Mouse (Mus musculus) midbrain, postnatal 0 days (tissue): ENCODE results near the gene Vat1l. TPM values are rescaled to one million over a fixed set of nuclear protein-coding genes. Genes with fewer than 3 reads are reported as not detected.

ENCODE experiments used
- ATAC-seq: fragments of 200-750 bp; cut with Nextera tagmentation; 2 replicates; pipeline ENCODE4 v1.8.0; 2017; ENCODE audit warnings: moderate number of reproducible peaks, mild to moderate bottlenecking, moderate TSS enrichment, moderate library complexity; ENCODE audit not compliant: low FRiP score
- DNase-seq: peaks from one replicate; pipeline ENCODE4 v3.0.0-alpha.2; 2015; ENCODE audit warnings: low spot score
- H3K27ac ChIP-seq: fragments of 300-500 bp; sonication (generic); 2 replicates; pipeline ENCODE4 v1.5.1; 2014; ENCODE audit warnings: low read depth, mild to moderate bottlenecking, low read length, mixed read lengths
- H3K27me3 ChIP-seq: fragments of 300-500 bp; sonication (generic); 2 replicates; pipeline ENCODE4 v1.6.1; 2014; ENCODE audit warnings: low read length, control low read depth, mixed read lengths; ENCODE audit not compliant: insufficient read depth
- H3K36me3 ChIP-seq: fragments of 300-500 bp; sonication (generic); 2 replicates; pipeline ENCODE4 v1.6.1; 2014; ENCODE audit warnings: low read length, control low read depth, mixed read lengths; ENCODE audit not compliant: insufficient read depth
- H3K4me1 ChIP-seq: fragments of 300-500 bp; sonication (generic); 2 replicates; pipeline ENCODE4 v1.6.1; 2014; ENCODE audit warnings: mild to moderate bottlenecking, control low read depth, antibody characterized with exemption, low read length, mixed read lengths; ENCODE audit not compliant: insufficient read depth
- H3K4me2 ChIP-seq: fragments of 300-500 bp; sonication (generic); 2 replicates; pipeline ENCODE4 v1.6.1; 2014; ENCODE audit warnings: low read depth, mild to moderate bottlenecking, low read length, mixed read lengths; ENCODE audit not compliant: poor library complexity, severe bottlenecking
- H3K4me3 ChIP-seq: fragments of 300-500 bp; sonication (generic); 2 replicates; pipeline ENCODE4 v1.5.1; 2014; ENCODE audit warnings: low read depth, mild to moderate bottlenecking, low read length, moderate library complexity
- H3K9ac ChIP-seq: fragments of 300-500 bp; sonication (generic); replicated peaks from 2 replicates; pipeline ENCODE4 v1.6.1; 2014; ENCODE audit warnings: mild to moderate bottlenecking, low read length, moderate library complexity, mixed read lengths; ENCODE audit not compliant: poor library complexity, severe bottlenecking
- H3K9me3 ChIP-seq: fragments of 300-500 bp; sonication (generic); 2 replicates; pipeline ENCODE4 v1.6.1; 2016; ENCODE audit warnings: low read length, control low read depth
- CTCF ChIP-seq: IDR thresholded peaks from 2 replicates; pipeline ENCODE4 v1.5.1; 2016; ENCODE audit warnings: antibody characterized with exemption, mild to moderate bottlenecking
- WGBS: fragments of 180-500 bp; shearing (Covaris S2); extraction: QIAGEN DNeasy Blood & Tissue Kit; methylation state at CpG from one replicate; pipeline ENCODE4 v1.1.7; 2014; 5-methylcytosine and 5-hydroxymethylcytosine counted together
- polyA plus RNA-seq: library from polyadenylated mRNA; unstranded; fragments of >200 nt; fragmentation: Nextera tagmentation; extraction: Ambion mirVana; gene quantifications from 2 replicates; pipeline ENCODE4 v1.2.1, GENCODE M21; 2015
- total RNA-seq: library from RNA; depleted of rRNA; stranded (reverse); fragments of >200 nt; gene quantifications from 2 replicates; pipeline ENCODE4 v1.2.3, GENCODE M21; 2014

Vat1l gene
- total and polyA plus RNA-seq, 2 experiments from 2014 or later = 60.9 to 188 TPM

GRCm38 (mm10) chr8:114306296-114306695 is 100.9 kb downstream of the Vat1l start:
- no peaks in the 10 kb centered on the region for H3K36me3 ChIP-seq
- no peak overlapping the region for H3K4me3 ChIP-seq
- no peak for ATAC-seq
- no peak overlapping the region for H3K27ac ChIP-seq
- WGBS = 71% methylated on average over 5 of the region's 5 CpGs
- no peak overlapping the region for H3K4me2 ChIP-seq
- H3K9me3 ChIP-seq = no peaks in the 10 kb centered on the region
- TF ChIP-seq CTCF = no peak
- no peak overlapping the region for H3K9ac ChIP-seq
- H3K4me1 ChIP-seq = no peaks in the 10 kb centered on the region
- DNase-seq = peak; percentile 89
- no peaks in the 10 kb centered on the region for H3K27me3 ChIP-seq

- Histone ChIP-seq H3K27ac (no peak overlapping the region), H3K27me3 (no peaks in the 10 kb centered on the region), H3K4me2 (no peak overlapping the region), H3K4me1 (no peaks in the 10 kb centered on the region), H3K9ac (no peak overlapping the region), H3K36me3 (no peaks in the 10 kb centered on the region), H3K9me3 (no peaks in the 10 kb centered on the region), H3K4me3 (no peak overlapping the region)
- DNase-seq (peak; percentile 38), ATAC-seq (no peak)
- TF ChIP-seq CTCF = no peak
- WGBS = 44% methylated on average over 5 of the region's 5 CpGs
Measured at GRCm38 (mm10) chr8:114314669-114315325, 109.4 kb downstream of the Vat1l start.

GRCm38 (mm10) chr8:114318161-114318560 is 112.7 kb downstream of the Vat1l start:
- ATAC-seq = no peak

GRCm38 (mm10) chr8:114322096-114322495 is 116.7 kb downstream of the Vat1l start:
- ATAC-seq (no peak), DNase-seq (no peak)
- Histone ChIP-seq H3K27me3 (no peaks in the 10 kb centered on the region), H3K36me3 (no peaks in the 10 kb centered on the region), H3K9me3 (no peaks in the 10 kb centered on the region), H3K4me2 (no peak overlapping the region), H3K4me1 (no peaks in the 10 kb centered on the region), H3K4me3 (no peak overlapping the region), H3K9ac (no peak overlapping the region), H3K27ac (no peak overlapping the region)
- 71% methylated on average over 2 of the region's 2 CpGs for WGBS
- no peak for TF ChIP-seq CTCF

More at GRCm38 (mm10) chr8:114318161-114318560, 112.7 kb downstream of the Vat1l start:
- Histone ChIP-seq H3K4me1 (no peaks in the 10 kb centered on the region), H3K9ac (no peak overlapping the region), H3K9me3 (no peaks in the 10 kb centered on the region), H3K27ac (no peak overlapping the region), H3K4me2 (no peak overlapping the region), H3K36me3 (no peaks in the 10 kb centered on the region), H3K27me3 (no peaks in the 10 kb centered on the region), H3K4me3 (no peak overlapping the region)
- WGBS = 31% methylated on average over 4 of the region's 4 CpGs
- TF ChIP-seq CTCF = no peak
- DNase-seq = peak; percentile 45

- no peak overlapping the region for H3K4me2 ChIP-seq
- no peak overlapping the region for H3K4me3 ChIP-seq
- H3K4me1 ChIP-seq = peaks cover 6% of the 10 kb centered on the region
- no peaks in the 10 kb centered on the region for H3K9me3 ChIP-seq
- H3K27ac ChIP-seq = peak overlapping the region; percentile 59; the same call in 1 of the 2 replicates
- DNase-seq (no peak), ATAC-seq (no peak)
- TF ChIP-seq CTCF = no peak
- H3K36me3 ChIP-seq = 0 out of 2 replicates have a peak, but pooled peaks cover 3% of the 10 kb centered on the region
- WGBS = 12% methylated on average over 5 of the region's 5 CpGs
- H3K27me3 ChIP-seq = no peaks in the 10 kb centered on the region
- no peak overlapping the region for H3K9ac ChIP-seq
Measured at GRCm38 (mm10) chr8:114331928-114332327, 126.5 kb downstream of the Vat1l start.

GRCm38 (mm10) chr8:114332949-114333348 is 127.5 kb downstream of the Vat1l start:
- WGBS = 22% methylated on average over 4 of the region's 4 CpGs
- 0 out of 2 replicates have a peak overlapping the region, but pooled peaks have one; percentile 59 for H3K27ac ChIP-seq
- H3K36me3 ChIP-seq = 0 out of 2 replicates have a peak, but pooled peaks cover 3% of the 10 kb centered on the region
- no peak overlapping the region for H3K4me2 ChIP-seq
- H3K4me1 ChIP-seq = peaks cover 6% of the 10 kb centered on the region
- ATAC-seq (no peak), DNase-seq (peak; percentile 54)
- no peaks in the 10 kb centered on the region for H3K9me3 ChIP-seq
- no peaks in the 10 kb centered on the region for H3K27me3 ChIP-seq
- no peak overlapping the region for H3K9ac ChIP-seq
- no peak overlapping the region for H3K4me3 ChIP-seq
- no peak for TF ChIP-seq CTCF
